Mouse (Mus musculus) erythroblast, adult 5-6 weeks (primary cell): ENCODE measurements around the gene Dglucy. TPM values are rescaled to one million over a fixed set of nuclear protein-coding genes. Genes with fewer than 3 reads are reported as not detected.

Experiments
- ATAC-seq: replicated peaks from 2 replicates; pipeline ENCODE4 v1.8.0; 2016; ENCODE audit warnings: moderate number of reproducible peaks, mild to moderate bottlenecking, moderate TSS enrichment, inconsistent platforms; ENCODE audit not compliant: poor library complexity, low FRiP score, severe bottlenecking
- total RNA-seq, 2 experiments: library from RNA; stranded (forward) in 1 of 2; stranded (reverse) in 1 of 2; fragments of 150-400 nt in 1 of 2; fragments of 200-764, 138-1000 nt in 1 of 2; gene quantifications; 2 replicates each; pipeline versions ENCODE4 v1.2.3 to v1.2.4; 2015 to 2017; ENCODE audit warnings: low replicate concordance in 2 of 2

The Dglucy gene
- total RNA-seq, 2 experiments from 2014 or later: 6.1 to 11.8 TPM

GRCm38 (mm10) chr12:100837208-100837607, 58.4 kb downstream of the Dglucy start:
- ATAC-seq: no peak

- no peak; the same call in 1 of the 2 replicates for ATAC-seq
Measured at GRCm38 (mm10) chr12:100839079-100839600, 60.3 kb downstream of the Dglucy start.

- ATAC-seq: no peak
Measured at GRCm38 (mm10) chr12:100839926-100840325, 61.1 kb downstream of the Dglucy start.

GRCm38 (mm10) chr12:100841211-100841792, 62.4 kb downstream of the Dglucy start:
- peak; percentile 56 for ATAC-seq

- ATAC-seq: no peak
Measured at GRCm38 (mm10) chr12:100843171-100843570, 64.3 kb downstream of the Dglucy start.

GRCm38 (mm10) chr12:100844546-100844945, 65.7 kb downstream of the Dglucy start:
- ATAC-seq: no peak

- ATAC-seq: no peak
Measured at GRCm38 (mm10) chr12:100845829-100846228, 67.0 kb downstream of the Dglucy start.

- ATAC-seq: no peak
Measured at GRCm38 (mm10) chr12:100846566-100846965, 67.7 kb downstream of the Dglucy start.

- ATAC-seq: no peak
Measured at GRCm38 (mm10) chr12:100847437-100848080, 68.7 kb downstream of the Dglucy start.

- ATAC-seq: peak; percentile 72
Measured at GRCm38 (mm10) chr12:100849421-100850138, 70.7 kb downstream of the Dglucy start.

- ATAC-seq: no peak
Measured at GRCm38 (mm10) chr12:100852370-100852769, 73.5 kb downstream of the Dglucy start.

GRCm38 (mm10) chr12:100856337-100856736, 77.5 kb downstream of the Dglucy start:
- ATAC-seq: no peak

GRCm38 (mm10) chr12:100857791-100858190, 78.9 kb downstream of the Dglucy start:
- ATAC-seq: no peak

GRCm38 (mm10) chr12:100862272-100862671, 83.4 kb downstream of the Dglucy start:
- ATAC-seq: peak; percentile 69

GRCm38 (mm10) chr12:100862856-100863446, 84.1 kb downstream of the Dglucy start:
- ATAC-seq: no peak; the same call in 1 of the 2 replicates

- ATAC-seq: no peak
Measured at GRCm38 (mm10) chr12:100865072-100865471, 86.2 kb downstream of the Dglucy start.

- ATAC-seq: no peak
Measured at GRCm38 (mm10) chr12:100865509-100866078, 86.7 kb downstream of the Dglucy start.

- no peak for ATAC-seq
Measured at GRCm38 (mm10) chr12:100867097-100867496, 88.2 kb downstream of the Dglucy start.

- ATAC-seq: no peak
Measured at GRCm38 (mm10) chr12:100868049-100868622, 89.3 kb downstream of the Dglucy start.

- ATAC-seq: no peak
Measured at GRCm38 (mm10) chr12:100871234-100871633, 92.4 kb downstream of the Dglucy start.
